Mouse (Mus musculus): ENCODE results near the gene Nfatc2.
A peak's percentile ranks its signal among the peaks of the same experiment; 100 is the strongest.

The Nfatc2 gene

GRCm38 (mm10) chr2:168609653-168610248 is 8.3 kb upstream of the Nfatc2 start:
- DNase-seq (ENCODE audit: low spot score): no peak

DNA sequence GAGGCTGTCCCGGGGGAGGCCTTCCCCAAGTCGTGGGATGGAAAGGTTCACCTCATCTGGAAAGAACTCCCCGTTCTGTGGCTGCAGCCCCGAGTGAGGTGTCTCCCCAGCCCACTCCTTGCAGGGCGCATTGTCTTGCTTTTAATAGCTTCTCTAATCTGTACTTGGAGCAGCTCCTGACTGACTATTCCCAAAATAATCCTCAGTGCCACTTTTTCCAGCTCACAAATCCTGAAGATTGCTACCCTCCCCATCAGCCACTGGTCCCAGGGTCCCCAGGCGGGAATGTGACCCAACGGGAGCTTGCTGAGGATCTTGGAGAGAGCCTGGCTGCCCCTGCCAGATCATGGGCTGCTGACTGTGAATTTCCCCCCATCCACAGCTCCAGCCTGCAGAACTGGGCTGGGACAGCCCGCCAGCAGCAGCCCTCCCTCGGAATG is 6.7 kb upstream of the Nfatc2 start:
- DNase-seq (ENCODE audit: low spot score): no peak

GRCm38 (mm10) chr2:168604655-168605070 is 3.2 kb upstream of the Nfatc2 start:
- no peak for DNase-seq (ENCODE audit: low spot score)

DNA sequence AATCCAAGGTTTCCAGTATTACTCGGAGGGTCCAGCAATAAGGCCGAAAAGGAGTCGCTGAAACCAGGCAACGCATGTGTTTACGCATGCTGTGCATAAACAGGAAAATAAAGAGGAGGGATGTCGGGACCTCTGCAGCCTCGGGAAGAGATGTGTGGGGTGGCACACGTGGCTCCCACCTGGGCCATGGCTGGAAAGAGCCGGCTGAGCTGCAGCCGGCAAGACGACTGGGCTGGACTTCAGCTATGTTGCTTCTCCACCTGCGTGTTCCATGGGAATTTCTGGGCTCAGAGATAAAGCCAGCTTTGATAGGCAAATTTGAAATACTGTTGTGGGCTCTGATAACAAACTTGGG is 907 bp upstream of the Nfatc2 start:
- no peak for DNase-seq (ENCODE audit: low spot score)

GRCm38 (mm10) chr2:168600750-168601490 is 537 bp downstream of the Nfatc2 start:
- peak; percentile 30 for DNase-seq (ENCODE audit: low spot score)

DNA sequence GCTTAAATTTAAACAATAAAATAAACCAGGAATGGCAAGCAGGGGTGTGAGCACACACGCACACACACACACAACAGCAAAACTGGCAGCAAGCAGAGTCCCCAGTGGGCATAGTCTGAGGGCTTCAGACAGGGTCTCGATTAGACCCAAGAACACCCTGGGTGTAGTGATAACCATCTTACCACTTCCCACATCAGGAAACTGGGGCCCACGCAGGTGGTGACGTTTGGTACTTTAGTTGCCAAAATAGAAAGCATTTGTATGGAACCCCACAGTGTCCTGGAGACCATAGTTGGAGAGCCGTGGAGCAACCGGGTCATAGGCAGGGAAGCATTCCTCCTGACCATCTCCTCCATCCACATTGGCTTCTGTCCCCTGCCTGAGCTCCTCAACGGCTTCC is 5.8 kb downstream of the Nfatc2 start:
- no peak for DNase-seq (ENCODE audit: low spot score)

GRCm38 (mm10) chr2:168593676-168594075 is 7.8 kb downstream of the Nfatc2 start:
- no peak for DNase-seq (ENCODE audit: low spot score)

DNA sequence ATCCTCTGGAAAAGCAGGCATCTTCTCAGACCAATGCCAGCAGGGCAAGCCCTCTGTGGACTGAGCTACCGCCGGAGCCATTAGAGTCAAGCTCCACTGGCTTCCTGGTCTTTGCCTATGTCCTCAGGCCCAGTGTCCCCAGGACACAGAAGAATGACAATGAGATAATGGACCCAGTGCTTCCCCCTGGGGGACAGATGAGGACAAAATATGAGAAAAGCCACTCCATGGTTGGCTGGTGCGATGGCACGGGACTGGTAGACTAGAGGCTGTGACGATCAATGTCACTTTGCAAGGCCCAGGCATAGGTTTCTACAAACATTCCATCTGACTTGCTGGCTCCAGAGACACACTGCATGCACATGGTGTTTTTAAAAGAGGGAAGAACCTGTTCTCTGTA is 8.5 kb downstream of the Nfatc2 start:
- no peak for DNase-seq (ENCODE audit: low spot score)

- DNase-seq (ENCODE audit: low spot score): no peak
These were observed 10.4 kb downstream of the Nfatc2 start for GRCm38 (mm10) chr2:168591076-168591475.

- DNase-seq (ENCODE audit: low spot score): no peak
These were observed 10.9 kb downstream of the Nfatc2 start for GRCm38 (mm10) chr2:168590556-168590955.

DNA sequence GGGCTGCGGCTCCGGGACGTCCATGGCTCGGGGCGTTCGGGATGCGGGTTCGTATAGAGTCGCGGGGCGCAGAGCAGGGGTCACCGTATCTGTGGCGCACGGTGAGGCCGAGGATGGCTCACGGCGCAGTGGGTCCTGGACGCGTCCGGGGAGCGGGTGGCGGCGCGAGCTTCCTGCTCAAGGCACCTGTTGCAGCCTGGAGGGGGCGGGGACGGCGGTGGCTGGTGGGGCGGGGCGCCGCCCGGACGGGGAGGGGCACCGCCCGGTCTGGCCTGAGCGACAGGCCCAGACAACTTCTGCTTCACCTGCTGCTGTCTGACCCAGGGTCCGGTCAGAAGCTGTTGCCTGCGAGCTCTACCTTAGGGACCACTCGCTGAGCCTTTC is 11.3 kb downstream of the Nfatc2 start:
- DNase-seq (ENCODE audit: low spot score): no peak

DNA sequence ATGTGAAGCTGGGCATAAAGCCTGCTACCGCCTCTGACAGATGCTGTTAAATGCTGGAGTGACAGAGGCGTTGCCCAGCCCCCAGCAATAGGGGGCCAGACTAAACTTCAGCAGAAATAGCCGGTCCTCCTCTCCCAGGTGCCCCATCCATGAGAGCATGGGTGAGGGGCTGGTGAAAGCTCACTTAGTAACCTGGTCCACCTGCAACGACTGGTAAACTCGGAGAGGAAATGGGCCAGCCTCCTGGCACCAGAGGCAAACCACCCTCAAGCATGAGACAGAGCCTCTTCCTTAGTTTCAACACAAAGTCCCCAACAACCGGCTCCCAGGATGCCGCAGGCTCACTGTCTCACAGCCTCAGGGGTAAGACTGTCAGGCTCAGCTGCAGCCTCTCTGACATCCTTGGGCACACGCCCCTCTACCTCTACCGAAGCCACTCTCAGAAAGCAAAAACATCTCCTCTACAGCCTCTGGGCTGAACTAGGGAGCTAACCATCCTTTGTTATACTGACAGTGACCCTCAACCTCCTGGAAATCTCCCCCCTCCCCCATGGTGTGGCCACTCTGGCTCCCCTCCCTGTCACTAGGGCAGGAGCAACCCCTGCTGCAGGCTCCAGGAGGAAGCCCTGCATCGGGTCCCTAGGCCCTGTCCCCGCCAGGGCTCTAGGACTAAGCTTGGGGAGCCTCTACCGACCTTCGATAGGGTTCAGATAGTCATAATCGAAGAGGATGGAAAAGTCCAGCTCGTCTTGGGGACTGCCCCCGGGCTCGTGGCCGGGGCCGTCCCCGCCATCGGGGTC is 11.9 kb downstream of the Nfatc2 start:
- DNase-seq (ENCODE audit: low spot score): no peak

DNA sequence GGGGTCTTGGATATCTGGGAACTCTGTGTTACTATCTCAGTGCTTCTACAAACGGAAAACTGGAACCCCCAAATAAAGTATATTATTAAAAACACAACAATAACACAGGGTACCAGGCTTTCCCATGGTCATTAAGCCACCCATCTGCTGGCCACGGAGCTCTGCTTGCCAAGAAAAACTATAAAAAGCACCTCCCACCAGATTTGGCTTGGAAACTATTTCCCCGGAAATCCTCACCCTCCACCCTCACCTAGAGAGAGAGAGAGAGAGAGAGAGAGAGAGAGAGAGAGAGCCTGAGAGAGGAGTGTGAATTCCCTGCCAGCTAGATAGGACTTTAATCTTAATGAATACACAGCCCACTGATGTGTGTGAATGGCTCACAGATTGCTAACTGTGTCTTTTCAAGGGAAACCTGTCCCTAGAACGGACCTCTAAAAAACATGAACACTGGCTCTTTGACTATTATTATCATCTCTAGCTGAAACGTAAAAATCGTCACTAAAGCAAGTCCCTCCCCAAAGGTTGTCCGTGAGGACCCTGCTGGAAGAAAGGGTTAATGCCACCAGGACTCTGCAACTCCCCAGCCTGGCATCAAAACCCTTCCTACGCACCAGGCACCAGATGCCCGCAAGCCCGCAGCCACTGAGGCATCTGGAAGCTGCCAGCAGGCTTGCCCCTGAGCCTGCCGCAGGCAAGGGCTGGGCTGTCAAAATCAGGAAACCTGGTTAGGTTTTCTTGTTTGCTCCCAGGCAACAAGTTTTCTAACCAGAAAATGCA is 12.7 kb downstream of the Nfatc2 start:
- no peak for DNase-seq (ENCODE audit: low spot score)

DNA sequence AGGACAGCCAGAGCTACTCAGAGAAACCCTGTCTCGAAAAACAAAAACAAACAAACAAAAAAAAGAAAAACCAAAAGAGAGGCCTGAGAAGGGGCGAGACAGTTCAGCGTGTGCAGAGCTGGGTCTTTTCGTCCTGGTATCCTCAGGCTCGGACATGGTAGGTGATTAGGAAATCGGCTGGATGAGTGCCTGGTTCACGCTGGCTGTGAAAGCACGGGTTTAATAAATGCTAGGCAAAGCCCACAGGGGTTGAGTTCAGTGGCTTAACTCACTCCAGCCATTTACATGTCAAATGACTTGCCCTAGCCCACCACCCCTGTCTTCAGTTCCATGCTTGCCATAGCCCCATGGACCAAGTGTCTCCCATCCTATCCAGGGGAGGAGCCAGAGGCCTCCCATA is 14.3 kb downstream of the Nfatc2 start:
- no peak for DNase-seq (ENCODE audit: low spot score)

DNA sequence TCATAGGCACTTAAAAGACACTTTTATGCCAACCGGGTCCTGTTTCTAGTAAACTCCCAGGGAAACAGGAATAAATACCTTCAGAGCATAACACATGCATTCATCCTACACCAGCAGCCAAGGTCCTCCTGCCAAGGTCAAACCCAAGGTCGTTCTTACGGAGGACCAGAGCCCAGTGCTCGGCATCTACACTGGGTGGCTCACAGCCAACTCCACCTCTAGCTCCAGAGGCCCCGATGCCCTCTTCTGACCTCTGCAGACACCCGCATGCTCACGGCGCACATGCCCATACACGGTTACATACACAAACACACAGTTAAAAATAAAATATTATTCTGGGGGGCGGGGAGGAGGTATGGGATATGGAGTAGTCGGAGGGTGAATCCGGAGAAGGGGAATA is 14.9 kb downstream of the Nfatc2 start:
- no peak for DNase-seq (ENCODE audit: low spot score)

DNA sequence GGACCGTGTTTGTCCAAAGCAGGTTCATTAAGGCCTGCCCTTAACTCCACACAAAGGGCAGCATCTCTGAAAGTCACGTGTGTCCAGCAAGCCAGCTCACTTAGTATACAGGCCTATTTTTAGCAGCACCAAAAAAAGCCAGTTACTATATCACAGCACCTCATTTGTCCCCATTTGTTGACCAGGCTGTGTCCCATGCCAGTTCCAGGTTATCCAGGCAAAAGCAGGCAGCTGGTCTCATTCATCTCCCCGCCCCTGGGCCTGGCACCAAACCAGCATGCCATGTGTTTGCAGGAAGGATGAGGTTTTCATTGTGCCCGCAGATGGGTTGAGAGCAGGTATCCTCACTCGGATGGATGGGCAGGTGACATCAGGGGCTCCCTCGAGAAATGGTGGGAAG is 16.6 kb downstream of the Nfatc2 start:
- no peak for DNase-seq (ENCODE audit: low spot score)

- DNase-seq (ENCODE audit: low spot score): no peak
These were observed 17.0 kb downstream of the Nfatc2 start for GRCm38 (mm10) chr2:168584408-168584807.

DNA sequence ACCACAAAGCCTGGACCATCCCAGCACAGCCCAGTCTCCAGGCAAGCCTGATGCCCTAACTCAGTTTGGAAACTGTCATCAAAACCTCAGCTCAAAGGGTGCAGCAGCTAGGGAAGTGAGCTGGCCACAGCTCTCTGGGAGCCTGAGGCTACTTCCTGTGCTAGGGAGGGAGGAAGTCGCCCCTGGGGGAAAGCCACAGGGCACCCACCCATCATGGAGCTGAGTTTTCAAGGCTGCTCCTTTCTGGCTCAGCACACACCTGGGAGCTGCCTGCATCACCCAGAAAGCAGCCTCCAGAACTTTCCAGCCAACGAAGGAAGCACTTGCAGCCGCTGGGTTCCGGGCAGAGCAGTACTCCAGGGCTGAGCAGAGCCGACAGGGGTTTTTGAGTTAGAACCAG is 18.4 kb downstream of the Nfatc2 start:
- DNase-seq (ENCODE audit: low spot score): no peak

- no peak for DNase-seq (ENCODE audit: low spot score)
These were observed 20.1 kb downstream of the Nfatc2 start for GRCm38 (mm10) chr2:168581207-168581854.

GRCm38 (mm10) chr2:168580295-168580915 is 21.1 kb downstream of the Nfatc2 start:
- DNase-seq (ENCODE audit: low spot score): no peak

GRCm38 (mm10) chr2:168579601-168580130 is 21.8 kb downstream of the Nfatc2 start:
- DNase-seq (ENCODE audit: low spot score): no peak
